Comparison of ENCODE assay signal across 22 mouse cellular contexts in genomic region chr5:108515581-108516361, GRCm38 (mm10). TPM values are rescaled to one million over a fixed set of nuclear protein-coding genes. Genes with fewer than 3 reads are reported as not detected.
DNase-seq lines count a peak whose midpoint lies in the region; ATAC-seq lines count a peak whose summit lies in the region.
"Had no signal": no experiment of that assay in that cellular context is flagged by ENCODE, and none has a peak within 500 bp of the region (broad histone marks: within the 10 kb centered on the region; RNA-seq: fewer than 3 reads in every experiment).

No protein-coding gene starts in this region.

- intact Hi-C loops in heart, postnatal 14 days (cut with DNase I), result no loop called here

- 0 out of 2 replicates have a peak, but pooled peaks have one; percentile 27 for ATAC-seq in cerebellum, adult (ENCODE audit: insufficient number of reproducible peaks, low FRiP score, low TSS enrichment)
- ATAC-seq in activated CD4-positive, CD25-positive, alpha-beta regulatory T cell, adult 4 months, result no peak
- ATAC-seq: forebrain, postnatal 0 days; inflammation-experienced regulatory T-cells, adult 6 months; Patski had no signal

- DNase-seq in heart, adult 11 months, result peak; percentile 75
- DNase-seq in heart, postnatal 14 days, result no peak
- DNase-seq in ES-CJ7 (ENCODE audit: low read depth, low spot score), result peak; percentile 18
- peak; percentile 87 to 95 for DNase-seq in cerebellum, postnatal 14 days
- no peak for DNase-seq in right cerebral cortex, postnatal 4 days
- no peak for DNase-seq in neural tube, embryonic 10.5 days (ENCODE audit: extremely low spot score, low spot score)
- DNase-seq: adrenal gland, adult 2 months; forebrain, postnatal 0 days; kidney, postnatal 10 days; layer of hippocampus, adult 9-11 months; liver; lung, adult 2 months; spleen, adult 18-20 months had no signal

RNA-seq across cellular contexts. Expression of gene Cplx1, which starts 34.1 kb away (rescaled TPM):
- total RNA-seq in heart, postnatal 14 days (2021), result under 1 TPM in 1 of 2 experiments, not detected in 1; 0.26 TPM
- not detected for polyA plus RNA-seq in activated CD4-positive, CD25-positive, alpha-beta regulatory T cell, adult 4 months (2017; shearing (Covaris generic))
- total RNA-seq: CH12.LX; gastrocnemius, adult 8-10 months; heart, postnatal 25 days; monocyte, adult 5-6 weeks had no signal
- polyA plus RNA-seq: inflammation-experienced regulatory T-cells, adult 6 months; macrophage; Patski had no signal

RNA-seq across cellular contexts. Expression of gene Pcgf3, which starts 54.7 kb away (rescaled TPM):
- total RNA-seq in heart, postnatal 14 days (2021), result 10 to 100 TPM; 40.9 to 43.4 TPM
- 1 to 10 TPM; 3.4 to 4.2 TPM for polyA plus RNA-seq in activated CD4-positive, CD25-positive, alpha-beta regulatory T cell, adult 4 months (2017; shearing (Covaris generic))

Comparison
In these comparisons a context has a peak if more than half of its experiments do, and no peak if none do; other contexts are left out.
1. DNase-seq: peak in heart, adult 11 months (single experiment), ES-CJ7 (single experiment) and cerebellum, postnatal 14 days (2 of 2); none in heart, postnatal 14 days (0 of 2), right cerebral cortex, postnatal 4 days (single experiment) and neural tube, embryonic 10.5 days (single experiment).